Mouse (Mus musculus) gastrocnemius, postnatal 36 days (tissue): ENCODE measurements at regions not wholly inside any gene's neighbourhood (a gene's known extent, or its start where the extent isn't known, plus 50 kb on each side); places are given as distances from the start of the nearest gene placed in this dataset.

ENCODE experiments used
- DNase-seq, 2 experiments: peaks; one replicate each; pipeline ENCODE4 v3.0.0; 2022
- intact Hi-C: fragments of 180-260 bp; cut with DNase I; formaldehyde crosslinking; loops from one replicate; pipeline ENCODE4 v1.15.1; 2025

DNA sequence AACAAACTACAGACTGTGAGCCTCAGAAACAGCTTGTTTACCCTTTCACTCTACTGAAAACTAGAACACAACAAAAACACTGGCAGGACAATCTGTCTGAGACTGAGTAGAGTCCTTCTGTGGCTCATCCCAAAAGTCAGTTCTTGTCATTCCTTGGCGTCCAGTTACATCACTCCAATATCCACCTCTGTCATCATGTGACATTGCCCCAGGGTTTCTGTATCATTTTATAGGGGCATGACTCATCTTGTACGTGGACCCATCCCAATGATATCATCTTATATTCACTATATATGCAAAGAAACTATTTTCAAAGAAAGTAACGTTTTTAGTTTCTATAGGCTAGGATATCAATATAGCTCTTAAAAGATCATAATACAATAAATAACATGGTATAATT, 152.3 kb downstream of the Dkk2 start:
- intact Hi-C loops: no loop called here
- no peak for DNase-seq

DNA sequence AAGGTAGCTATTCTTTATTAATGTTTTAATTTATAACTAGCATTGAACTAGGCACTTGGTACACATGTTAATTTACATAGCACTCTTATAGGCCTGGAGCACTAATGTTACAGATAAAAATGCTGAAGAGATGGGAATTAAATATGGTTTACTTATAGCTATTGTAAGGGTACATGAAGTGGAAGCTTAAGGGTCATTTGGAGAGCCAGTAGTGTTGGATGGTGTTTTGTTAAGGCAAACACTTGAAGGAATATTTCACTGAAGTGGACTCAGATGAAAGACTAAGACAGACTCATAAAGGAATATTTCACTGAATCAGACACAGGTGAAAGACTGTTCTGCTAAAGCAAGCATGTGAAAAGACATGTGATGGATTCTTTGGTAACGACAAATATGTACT, 172.7 kb downstream of the Dkk2 start:
- DNase-seq: no peak
- intact Hi-C loops: no loop called here

- DNase-seq: no peak
- intact Hi-C loops: no loop called here
Measured at GRCm38 (mm10) chr3:132269641-132270040, 184.5 kb downstream of the Dkk2 start.

- DNase-seq: peak; percentile 61 to 67
- intact Hi-C loops: no loop called here
Measured at GRCm38 (mm10) chr3:132274786-132275185, 189.7 kb downstream of the Dkk2 start.

DNA sequence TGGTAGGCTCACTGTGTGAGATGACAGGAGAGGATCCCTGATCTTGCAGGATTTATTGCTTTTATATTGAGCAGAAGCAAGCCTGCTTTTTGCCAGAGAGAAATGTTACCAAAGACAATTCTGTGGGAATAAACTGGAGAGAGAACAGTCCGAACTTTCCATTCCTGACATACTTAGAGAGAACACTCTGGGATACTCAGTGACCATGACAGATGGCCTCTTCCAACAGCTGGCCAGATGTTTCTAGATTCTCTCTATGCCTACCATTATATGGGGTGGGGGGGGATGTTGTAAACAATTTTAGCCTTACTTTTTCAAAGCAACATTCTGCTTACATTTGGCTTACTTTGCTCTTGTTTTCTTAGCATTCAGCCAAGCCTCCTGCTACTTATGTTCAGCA, 192.7 kb downstream of the Dkk2 start:
- no peak for DNase-seq
- intact Hi-C loops: no loop called here

GRCm38 (mm10) chr3:132287714-132288113, 202.6 kb downstream of the Dkk2 start:
- intact Hi-C loops: no loop called here

GRCm38 (mm10) chr3:132326961-132327360, 241.9 kb downstream of the Dkk2 start:
- intact Hi-C loops: no loop called here
- peak; percentile 8 to 13 for DNase-seq

More at GRCm38 (mm10) chr3:132287714-132288113, 202.6 kb downstream of the Dkk2 start:
- no peak for DNase-seq

DNA sequence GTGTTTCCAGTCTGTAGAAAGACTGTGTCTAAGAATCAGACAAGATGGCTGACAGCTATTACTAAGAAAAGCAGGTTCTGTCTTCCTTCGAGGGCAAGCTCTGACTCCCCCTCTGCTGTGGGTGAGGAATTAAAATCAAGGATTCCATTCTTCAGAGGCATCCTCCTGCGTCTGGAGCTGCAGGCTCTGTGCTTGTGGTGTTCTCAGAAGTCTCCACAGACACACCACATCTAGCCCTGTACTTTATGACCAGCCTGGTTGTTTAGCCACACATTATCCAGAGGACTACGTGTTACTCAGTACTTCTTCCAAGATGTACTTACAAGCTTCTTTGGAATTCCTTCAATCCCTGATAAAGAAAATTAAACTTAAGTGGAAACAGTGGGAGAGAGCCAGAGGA, 258.5 kb downstream of the Dkk2 start:
- intact Hi-C loops: no loop called here
- DNase-seq: no peak

- intact Hi-C loops: no loop called here
- DNase-seq: no peak
Measured at GRCm38 (mm10) chr3:132345856-132346255, 260.8 kb downstream of the Dkk2 start.

DNA sequence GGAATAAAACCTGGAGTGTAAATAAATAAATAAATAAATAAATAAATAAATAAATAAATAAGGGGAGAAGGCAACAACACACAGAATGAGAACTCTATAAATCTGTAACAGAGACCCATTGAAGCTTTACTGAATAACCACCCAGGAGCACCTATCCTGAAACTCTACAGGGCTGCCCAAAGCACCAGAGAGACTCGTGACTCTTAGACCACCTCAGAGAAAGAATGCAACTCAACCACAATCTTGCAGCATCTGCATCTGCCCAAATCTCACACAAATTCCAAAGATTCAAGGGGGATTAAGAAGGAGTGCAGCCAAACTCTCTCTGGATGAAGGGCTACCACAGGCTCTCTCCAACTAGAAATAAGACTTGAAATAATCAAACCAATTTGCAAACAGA, 264.5 kb downstream of the Dkk2 start:
- DNase-seq: no peak
- intact Hi-C loops: no loop called here

- intact Hi-C loops: no loop called here
Measured at GRCm38 (mm10) chr3:132353204-132353603, 268.1 kb downstream of the Dkk2 start.

DNA sequence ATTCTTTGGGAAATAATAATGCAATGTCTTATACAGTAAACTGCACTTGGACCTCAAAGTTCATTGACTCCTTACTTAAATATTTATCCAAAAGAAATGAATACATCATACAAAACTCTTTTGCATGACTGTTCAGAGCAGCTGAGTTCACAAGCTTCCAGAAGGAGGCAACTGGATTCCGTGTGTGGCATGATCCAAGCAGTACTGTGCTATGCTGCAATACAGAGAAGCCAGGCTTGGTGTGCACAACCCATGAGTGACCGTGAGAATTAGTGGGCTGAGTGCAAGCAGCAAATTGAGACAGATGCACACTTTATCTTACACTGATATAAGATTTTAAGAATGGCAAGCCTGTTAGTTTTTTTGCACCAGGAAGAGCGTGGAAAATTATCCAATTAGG, 270.0 kb upstream of the Gimd1 start:
- DNase-seq: no peak
- intact Hi-C loops: no loop called here

More at GRCm38 (mm10) chr3:132353204-132353603, 268.1 kb downstream of the Dkk2 start:
- no peak for DNase-seq

DNA sequence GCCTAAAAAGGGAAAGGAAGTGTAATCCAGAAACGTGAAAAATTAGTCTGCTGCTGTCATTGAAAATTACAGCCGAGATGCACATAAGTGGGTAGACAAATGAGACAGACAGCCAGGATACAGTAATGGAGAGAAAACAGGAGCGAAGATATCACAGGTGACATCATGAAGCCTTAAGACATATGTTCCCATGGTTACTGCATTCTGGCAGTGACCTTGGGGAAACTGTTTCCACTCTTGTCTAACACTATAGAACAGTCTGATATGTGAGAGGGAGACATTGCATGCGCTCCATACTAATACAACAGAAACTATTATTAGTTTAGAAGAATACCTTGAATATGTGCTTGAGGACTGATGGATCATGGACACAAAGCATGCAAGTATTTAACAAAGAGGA, 254.0 kb upstream of the Gimd1 start:
- DNase-seq: no peak
- intact Hi-C loops: no loop called here

DNA sequence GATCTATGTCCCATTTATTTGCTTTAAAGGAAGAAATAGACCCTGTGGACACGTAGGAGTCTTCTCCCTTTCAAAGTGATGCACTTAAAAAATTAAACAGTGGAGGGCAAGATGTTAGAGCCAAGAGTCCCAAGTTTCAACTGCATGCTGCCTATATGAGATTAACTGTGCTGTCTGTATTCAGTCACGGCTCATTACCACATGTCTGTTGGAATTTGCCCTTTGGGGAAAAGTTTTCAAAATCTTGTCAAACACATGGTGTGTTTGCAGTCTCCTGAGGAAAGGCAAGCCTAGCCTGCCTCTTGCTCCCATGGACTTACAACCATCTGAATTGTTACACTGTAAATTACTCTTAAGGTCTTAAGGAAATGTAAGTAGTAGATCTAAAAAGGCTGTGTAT, 211.9 kb upstream of the Gimd1 start:
- intact Hi-C loops: no loop called here

GRCm38 (mm10) chr3:132425819-132426671, 203.6 kb upstream of the Gimd1 start:
- intact Hi-C loops: no loop called here

More for the DNA sequence above, 211.9 kb upstream of the Gimd1 start:
- no peak for DNase-seq

GRCm38 (mm10) chr3:132427244-132427643, 202.4 kb upstream of the Gimd1 start:
- DNase-seq: no peak
- intact Hi-C loops: no loop called here

More at GRCm38 (mm10) chr3:132425819-132426671, 203.6 kb upstream of the Gimd1 start:
- DNase-seq: no peak

DNA sequence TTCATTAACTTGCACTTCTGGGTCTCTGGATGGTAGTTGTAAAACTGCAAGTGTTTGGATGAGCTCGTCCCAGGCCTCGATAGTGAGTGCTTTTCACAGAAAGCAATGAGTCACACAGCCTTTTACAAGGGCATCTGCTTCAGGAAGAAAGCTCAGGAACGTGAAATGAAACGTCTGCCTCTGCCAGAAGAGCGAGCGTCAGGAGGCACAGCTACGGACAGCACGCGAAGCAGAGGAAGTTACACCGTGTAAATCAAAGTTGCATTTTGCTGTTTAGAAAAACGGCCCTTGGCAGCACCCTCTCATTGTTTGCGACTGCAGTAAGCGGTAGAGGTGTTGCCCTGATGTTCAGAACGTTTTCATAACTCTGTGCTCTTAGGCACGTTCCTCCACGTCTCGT, 201.5 kb upstream of the Gimd1 start:
- intact Hi-C loops: no loop called here
- DNase-seq: no peak

- intact Hi-C loops: no loop called here
Measured at GRCm38 (mm10) chr3:132431805-132432204, 197.8 kb upstream of the Gimd1 start.

DNA sequence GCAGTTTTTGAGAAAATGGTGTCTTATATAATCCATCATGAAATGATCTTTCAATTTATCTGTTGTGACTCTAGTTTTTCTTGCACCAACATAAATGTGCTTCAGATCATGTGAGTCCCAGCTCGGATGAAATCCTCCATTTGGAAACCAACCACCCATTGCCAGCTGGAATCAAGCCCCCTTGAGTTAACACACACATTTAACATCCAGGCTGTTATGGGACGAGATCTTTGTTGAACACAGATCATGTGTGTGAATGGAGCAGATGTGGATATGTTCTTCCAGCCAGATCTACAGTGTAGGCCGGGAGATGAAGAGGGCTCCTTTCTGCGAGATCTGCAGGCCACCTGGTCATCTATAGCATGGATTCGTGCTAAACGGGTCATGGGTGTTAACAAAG, 188.4 kb upstream of the Gimd1 start:
- intact Hi-C loops: no loop called here
- DNase-seq: no peak

More at GRCm38 (mm10) chr3:132431805-132432204, 197.8 kb upstream of the Gimd1 start:
- no peak for DNase-seq

- intact Hi-C loops: no loop called here
- no peak for DNase-seq
Measured at GRCm38 (mm10) chr3:132453927-132454326, 175.7 kb upstream of the Gimd1 start.

DNA sequence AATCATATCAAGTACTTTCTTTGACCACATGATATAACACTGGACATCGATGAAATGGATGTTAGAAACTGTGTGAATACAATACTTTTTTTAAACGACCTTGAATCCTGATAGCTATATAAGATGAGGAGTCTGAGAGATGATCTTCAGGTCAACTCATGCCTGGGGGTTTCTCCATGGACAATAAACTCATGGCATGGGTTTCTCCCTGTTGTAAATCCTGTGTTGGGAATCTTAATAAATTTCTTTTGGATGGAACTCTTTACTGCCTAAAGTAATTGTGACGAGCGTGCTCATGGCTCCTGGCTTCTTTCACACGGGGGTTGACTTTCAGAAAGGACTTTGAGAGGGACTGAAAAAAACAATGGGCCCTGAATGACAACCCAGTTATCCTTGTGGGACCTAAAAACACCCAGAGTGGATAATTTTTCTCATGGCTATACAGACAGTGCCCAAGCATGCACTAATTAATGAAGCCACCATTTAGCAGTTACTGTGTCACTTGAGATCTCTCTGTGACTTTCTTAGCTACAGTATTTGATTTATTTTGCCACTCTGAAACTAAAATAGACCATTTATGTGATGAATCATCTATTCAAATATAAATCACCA, 167.2 kb upstream of the Gimd1 start:
- intact Hi-C loops: no loop called here

GRCm38 (mm10) chr3:132471070-132471469, 158.6 kb upstream of the Gimd1 start:
- intact Hi-C loops: no loop called here
- DNase-seq: no peak

More for the DNA sequence above, 167.2 kb upstream of the Gimd1 start:
- DNase-seq: no peak
